Mouse (Mus musculus) heart, adult 2 months (tissue): Measurements from ENCODE around the gene Rbm18. TPM values are rescaled to one million over a fixed set of nuclear protein-coding genes. Genes with fewer than 3 reads are reported as not detected.

Experiments used
- DNase-seq, 2 experiments: peaks; one replicate each; pipeline ENCODE4 v3.0.0; 2021
- H3K27ac ChIP-seq: fragments of 200-600 bp; 2 replicates; pipeline ENCODE4 v1.8.1; 2022
- H3K27me3 ChIP-seq: fragments of 200-500 bp; 2 replicates; pipeline ENCODE4 v1.6.1; 2012; ENCODE audit warnings: mild to moderate bottlenecking, low read length, inconsistent platforms, mixed read lengths; ENCODE audit not compliant: control insufficient read depth, insufficient read depth
- H3K36me3 ChIP-seq: fragments of 200-500 bp; 2 replicates; pipeline ENCODE4 v1.6.1; 2012; ENCODE audit warnings: low read length, inconsistent platforms; ENCODE audit not compliant: control insufficient read depth, insufficient read depth
- H3K4me1 ChIP-seq: fragments of 200-500 bp; 2 replicates; pipeline ENCODE4 v1.6.1; 2011; ENCODE audit warnings: low read length; ENCODE audit not compliant: control insufficient read depth, insufficient read depth
- H3K4me3 ChIP-seq: fragments of 200-600 bp; 2 replicates; pipeline ENCODE4 v1.8.1; 2022
- H3K79me2 ChIP-seq: fragments of 200-500 bp; replicated peaks from 2 replicates; pipeline ENCODE4 v1.6.1; 2012; ENCODE audit warnings: mild to moderate bottlenecking, inconsistent platforms, low read length, moderate library complexity, mixed read lengths; ENCODE audit not compliant: control insufficient read depth, insufficient read depth
- H3K9ac ChIP-seq: fragments of 200-500 bp; 2 replicates; pipeline ENCODE4 v1.6.1; 2012; ENCODE audit warnings: low read depth, mild to moderate bottlenecking, control low read depth, inconsistent platforms, low read length, mixed read lengths
- CTCF ChIP-seq: fragments of 200-600 bp; IDR thresholded peaks from 2 replicates; pipeline ENCODE4 v1.8.1; 2022; ENCODE audit warnings: antibody characterized with exemption, mild to moderate bottlenecking, moderate library complexity
- EP300 ChIP-seq: fragments of 200-500 bp; IDR thresholded peaks from 2 replicates; pipeline ENCODE4 v1.6.1; 2011; ENCODE audit warnings: low read depth, low read length, control low read depth; ENCODE audit not compliant: insufficient read depth
- POLR2A ChIP-seq: fragments of 200-500 bp; IDR thresholded peaks from 2 replicates; pipeline ENCODE4 v1.6.1; 2011; ENCODE audit warnings: mild to moderate bottlenecking, low read depth, low read length, control low read depth; ENCODE audit not compliant: insufficient read depth
- WGBS: fragments of 180-500 bp; shearing (Covaris S2); methylation state at CpG from one replicate; pipeline ENCODE4 v1.1.7; 2018; 5-methylcytosine and 5-hydroxymethylcytosine counted together
- intact Hi-C: fragments of 180-260 bp; cut with DNase I; formaldehyde crosslinking; loops from one replicate; pipeline ENCODE4 v1.15.1; 2025
- polyA plus RNA-seq: library from polyadenylated mRNA; depleted of rRNA; stranded (reverse); fragments of >200 nt; gene quantifications from 2 replicates; pipeline ENCODE4 v1.2.3, GENCODE M21; 2012; rRNA removed
- total RNA-seq, 2 experiments: library from RNA; stranded (reverse); gene quantifications; 2 replicates each; pipeline ENCODE4 v1.2.3; 2021

The Rbm18 gene
- total and polyA plus RNA-seq, 3 experiments = 15.4 to 33.9 (median 31.7) TPM

GRCm38 (mm10) chr2:36073781-36074180, 62.8 kb downstream of the Rbm18 start:
- TF ChIP-seq CTCF = 0 out of 2 replicates have a peak, but pooled peaks have one; percentile 2
- no peak for TF ChIP-seq POLR2A
- 0 out of 2 replicates have a peak, but pooled peaks have one; percentile 55 for TF ChIP-seq EP300
- Histone ChIP-seq H3K4me3 (no peak overlapping the region), H3K36me3 (no peaks in the 10 kb centered on the region), H3K4me1 (peaks cover 5% of the 10 kb centered on the region), H3K27me3 (no peaks in the 10 kb centered on the region), H3K9ac (no peak overlapping the region), H3K27ac (no peak overlapping the region), H3K79me2 (no peaks in the 10 kb centered on the region)
- DNase-seq = peak in 1 of 2 experiments; percentile 38
- 37% methylated on average over 3 of the region's 3 CpGs for WGBS
- intact Hi-C loops = no loop called here

GRCm38 (mm10) chr2:36071660-36072305, 64.8 kb downstream of the Rbm18 start:
- Histone ChIP-seq H3K27ac (no peak overlapping the region), H3K4me1 (peaks cover 5% of the 10 kb centered on the region), H3K9ac (no peak overlapping the region), H3K79me2 (no peaks in the 10 kb centered on the region), H3K27me3 (no peaks in the 10 kb centered on the region), H3K4me3 (no peak overlapping the region), H3K36me3 (no peaks in the 10 kb centered on the region)
- WGBS = 83% methylated on average over 8 of the region's 8 CpGs
- intact Hi-C loops = no loop called here
- DNase-seq = no peak
- TF ChIP-seq POLR2A (no peak), EP300 (no peak), CTCF (no peak)

GRCm38 (mm10) chr2:36067132-36067531, 69.4 kb downstream of the Rbm18 start:
- Histone ChIP-seq H3K79me2 (no peaks in the 10 kb centered on the region), H3K9ac (no peak overlapping the region), H3K27ac (no peak overlapping the region), H3K27me3 (no peaks in the 10 kb centered on the region), H3K4me3 (no peak overlapping the region), H3K36me3 (no peaks in the 10 kb centered on the region), H3K4me1 (no peaks in the 10 kb centered on the region)
- no peak for DNase-seq
- WGBS = 60% methylated on average over 9 of the region's 9 CpGs
- intact Hi-C loops = no loop called here
- TF ChIP-seq POLR2A (no peak), EP300 (no peak), CTCF (no peak)

Other genes with a start within 250 kb of the Rbm18 start
- 1 to 10 TPM; 1.5 to 2.2 TPM for gene Ttll11, start 156.9 kb downstream of the Rbm18 start, total RNA-seq
- 1.2 and 2.8 TPM in 2 replicates for gene Ttll11, start 156.9 kb downstream of the Rbm18 start, polyA plus RNA-seq
- 100 to 1,000 TPM; 605 to 690 TPM for gene Ndufa8, start 87.4 kb downstream of the Rbm18 start, total RNA-seq
- gene Ndufa8, start 87.4 kb downstream of the Rbm18 start, polyA plus RNA-seq = 406 and 431 TPM in 2 replicates
- not detected for gene Morn5, start 87.3 kb downstream of the Rbm18 start, total RNA-seq
- gene Morn5, start 87.3 kb downstream of the Rbm18 start, polyA plus RNA-seq = 0.61 and 0.73 TPM in 2 replicates
- 1 to 10 TPM; 2.0 to 4.7 TPM for gene Lhx6, start 31.4 kb downstream of the Rbm18 start, total RNA-seq
- gene Lhx6, start 31.4 kb downstream of the Rbm18 start, polyA plus RNA-seq = 2.7 and 3.2 TPM in 2 replicates
- gene Mrrf, start 384 bp downstream of the Rbm18 start, total RNA-seq = 10 to 100 TPM; 36.2 to 46.8 TPM
- 70.1 and 71.7 TPM in 2 replicates for gene Mrrf, start 384 bp downstream of the Rbm18 start, polyA plus RNA-seq
- gene Ptgs1, start 93.7 kb upstream of the Rbm18 start, total RNA-seq = 10 to 100 TPM; 14.4 to 15.8 TPM
- 20.0 and 22.3 TPM in 2 replicates for gene Ptgs1, start 93.7 kb upstream of the Rbm18 start, polyA plus RNA-seq
- not detected for gene Olfr338, start 236.7 kb upstream of the Rbm18 start, total RNA-seq
- not detected in 2 replicates for gene Olfr338, start 236.7 kb upstream of the Rbm18 start, polyA plus RNA-seq